Mouse (Mus musculus): ENCODE measurements around the gene Mthfsd.

DNA sequence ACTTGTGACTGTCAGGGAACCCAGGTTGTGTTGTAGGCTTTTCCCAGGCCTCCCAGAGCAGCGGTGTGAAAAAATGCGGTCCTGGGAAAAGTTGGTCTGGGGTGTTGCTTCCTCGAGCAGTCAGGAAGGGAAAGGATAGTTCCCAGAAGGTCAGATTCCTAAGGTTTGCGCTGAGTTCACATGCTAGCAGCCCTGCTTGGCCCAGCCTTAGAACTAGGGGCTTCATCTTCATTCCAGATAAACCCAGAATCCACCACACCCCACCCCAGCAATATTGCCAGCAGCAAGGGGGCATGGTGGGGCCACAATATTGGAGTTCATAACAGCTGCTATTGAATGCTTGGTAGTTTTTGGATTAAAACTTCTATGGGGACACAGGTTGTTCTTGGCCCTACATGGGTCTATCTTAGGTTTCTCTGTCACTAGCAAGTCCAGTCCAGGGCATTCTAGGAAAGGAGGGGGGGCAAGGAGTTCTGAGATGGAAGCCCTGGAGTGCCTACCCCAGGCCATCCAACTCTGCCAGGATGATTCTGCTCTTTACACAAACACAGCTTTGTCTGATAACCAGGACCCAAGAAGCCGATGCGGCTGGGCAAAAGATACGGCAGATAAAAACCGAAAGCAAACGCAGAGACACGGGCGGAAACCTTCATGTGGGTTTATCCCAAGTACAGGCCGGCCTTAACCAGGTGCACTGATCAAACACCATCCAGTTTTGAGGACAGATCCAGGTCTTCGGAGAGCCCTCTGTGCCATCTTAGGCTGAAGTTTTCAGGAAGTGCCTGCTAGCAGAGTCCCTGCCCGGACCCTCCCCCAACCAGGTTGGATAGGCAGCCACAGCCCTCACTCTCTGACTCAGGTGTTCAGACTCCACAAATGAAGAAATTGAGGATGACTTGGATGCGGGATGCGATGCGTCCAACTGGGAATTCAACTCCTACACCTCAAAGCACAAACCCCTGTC, 12.5 kb upstream of the Mthfsd start:
- TF ChIP-seq POLR2A (IDR thresholded peaks at IDR 0.05; ENCODE audit: insufficient read depth, low read length) (no peak), CTCF (IDR thresholded peaks at IDR 0.05; ENCODE audit: low read depth, low read length) (no peak), EP300 (IDR thresholded peaks at IDR 0.05; ENCODE audit: insufficient read depth, low read depth, low read length) (no peak)
